Mouse (Mus musculus): ENCODE results near the gene A2m. TPM values are rescaled to one million over a fixed set of nuclear protein-coding genes. Genes with fewer than 3 reads are reported as not detected.

Gene A2m
- polyA plus RNA-seq (2012; ENCODE audit: low replicate concordance), result not detected in 2 replicates

GRCm38 (mm10) chr6:121635076-121635475 lies at the start of gene A2m:
TSS of gene A2m (plus strand) at chr6:121635376.

Other genes with a start within 250 kb of the A2m start
- gene Iqsec3, start 161.7 kb upstream of the A2m start, polyA plus RNA-seq (2012; ENCODE audit: low replicate concordance), result not detected in 2 replicates
- not detected in 2 replicates for gene Gm7298, start 97.6 kb downstream of the A2m start, polyA plus RNA-seq (2012; ENCODE audit: low replicate concordance)
- not detected in 2 replicates for gene Mug1, start 203.2 kb downstream of the A2m start, polyA plus RNA-seq (2012; ENCODE audit: low replicate concordance)